Mouse (Mus musculus): ENCODE measurements around the gene Dclk1.

GRCm38 (mm10) chr3:55330496-55330895, 88.3 kb downstream of the Dclk1 start:
- TF ChIP-seq EP300 (optimal IDR thresholded peaks at IDR 0.05) (no peak), CTCF (IDR thresholded peaks at IDR 0.05; ENCODE audit: low read depth) (no peak)
